Mouse (Mus musculus): ENCODE results near the gene Ripply3. TPM values are rescaled to one million over a fixed set of nuclear protein-coding genes. Genes with fewer than 3 reads are reported as not detected.
A peak's percentile ranks its signal among the peaks of the same experiment; 100 is the strongest.

Ripply3 gene
- polyA plus RNA-seq, 1 experiment from 2014 or later, result 2.3 TPM

GRCm38 (mm10) chr16:94347080-94347731, 19.0 kb downstream of the Ripply3 start:
- Histone ChIP-seq H3K27me3 (no peaks in the 10 kb centered on the region), H3K27ac (replicated peaks) (no peak overlapping the region), H3K4me2 (no peak overlapping the region), H3K9me3 (no peaks in the 10 kb centered on the region), H3K4me1 (replicated peaks) (peaks cover 9% of the 10 kb centered on the region), H3K4me3 (no peak overlapping the region), H3K9ac (no peak overlapping the region), H3K36me3 (no peaks in the 10 kb centered on the region)
- ATAC-seq (ENCODE audit: low read depth), result no peak
- WGBS, result 79% methylated on average over 7 of the region's 7 CpGs

GRCm38 (mm10) chr16:94348779-94349178, 20.6 kb downstream of the Ripply3 start:
- H3K4me2 ChIP-seq, result no peak overlapping the region
- ATAC-seq (ENCODE audit: low read depth), result no peak
- H3K27ac ChIP-seq (replicated peaks), result no peak overlapping the region
- H3K36me3 ChIP-seq, result no peaks in the 10 kb centered on the region
- no peak overlapping the region for H3K4me3 ChIP-seq
- peaks cover 9% of the 10 kb centered on the region for H3K4me1 ChIP-seq (replicated peaks)
- no peaks in the 10 kb centered on the region for H3K9me3 ChIP-seq
- 90% methylated on average over 2 of the region's 2 CpGs for WGBS
- no peak overlapping the region for H3K9ac ChIP-seq
- no peaks in the 10 kb centered on the region for H3K27me3 ChIP-seq

- Histone ChIP-seq H3K36me3 (no peaks in the 10 kb centered on the region), H3K4me3 (no peak overlapping the region), H3K27ac (replicated peaks) (no peak overlapping the region), H3K4me2 (no peak overlapping the region), H3K27me3 (no peaks in the 10 kb centered on the region), H3K4me1 (replicated peaks) (peaks cover 9% of the 10 kb centered on the region), H3K9me3 (no peaks in the 10 kb centered on the region), H3K9ac (no peak overlapping the region)
- peak; percentile 61 for ATAC-seq (ENCODE audit: low read depth)
- 66% methylated on average over 11 of the region's 11 CpGs for WGBS
These were observed 21.5 kb downstream of the Ripply3 start for GRCm38 (mm10) chr16:94349588-94350286.

GRCm38 (mm10) chr16:94350287-94350677, 22.1 kb downstream of the Ripply3 start:
- Histone ChIP-seq H3K9me3 (no peaks in the 10 kb centered on the region), H3K36me3 (no peaks in the 10 kb centered on the region), H3K27ac (replicated peaks) (no peak overlapping the region), H3K4me3 (no peak overlapping the region), H3K9ac (no peak overlapping the region), H3K4me2 (no peak overlapping the region), H3K27me3 (no peaks in the 10 kb centered on the region), H3K4me1 (replicated peaks) (peaks cover 9% of the 10 kb centered on the region)
- WGBS, result 78% methylated on average over 10 of the region's 10 CpGs
- ATAC-seq (ENCODE audit: low read depth), result no peak

GRCm38 (mm10) chr16:94354450-94354849, 26.2 kb downstream of the Ripply3 start:
- Histone ChIP-seq H3K4me3 (no peak overlapping the region), H3K4me2 (no peak overlapping the region), H3K9me3 (no peaks in the 10 kb centered on the region), H3K9ac (no peak overlapping the region), H3K27ac (replicated peaks) (no peak overlapping the region), H3K4me1 (replicated peaks) (peaks cover 9% of the 10 kb centered on the region), H3K36me3 (no peaks in the 10 kb centered on the region), H3K27me3 (no peaks in the 10 kb centered on the region)
- WGBS, result 43% methylated on average over 9 of the region's 9 CpGs
- ATAC-seq (ENCODE audit: low read depth), result no peak

GRCm38 (mm10) chr16:94356046-94356445, 27.8 kb downstream of the Ripply3 start:
- Histone ChIP-seq H3K36me3 (no peaks in the 10 kb centered on the region), H3K27ac (replicated peaks) (no peak overlapping the region), H3K4me2 (no peak overlapping the region), H3K9ac (no peak overlapping the region), H3K27me3 (no peaks in the 10 kb centered on the region), H3K4me1 (replicated peaks) (no peaks in the 10 kb centered on the region; the same call in 1 of the 2 replicates), H3K9me3 (no peaks in the 10 kb centered on the region), H3K4me3 (no peak overlapping the region)
- 79% methylated on average over 7 of the region's 7 CpGs for WGBS
- no peak for ATAC-seq (ENCODE audit: low read depth)

- H3K4me1 ChIP-seq (replicated peaks), result peaks cover 2% of the 10 kb centered on the region
- no peak overlapping the region for H3K4me2 ChIP-seq
- WGBS, result 79% methylated on average over 11 of the region's 11 CpGs
- H3K27me3 ChIP-seq, result no peaks in the 10 kb centered on the region
- no peak overlapping the region for H3K9ac ChIP-seq
- no peak overlapping the region for H3K27ac ChIP-seq (replicated peaks)
- H3K36me3 ChIP-seq, result no peaks in the 10 kb centered on the region
- H3K9me3 ChIP-seq, result no peaks in the 10 kb centered on the region
- H3K4me3 ChIP-seq, result no peak overlapping the region
- ATAC-seq (ENCODE audit: low read depth), result no peak
These were observed 28.7 kb downstream of the Ripply3 start for GRCm38 (mm10) chr16:94356776-94357494.

- no peaks in the 10 kb centered on the region for H3K27me3 ChIP-seq
- no peaks in the 10 kb centered on the region for H3K9me3 ChIP-seq
- WGBS, result 77% methylated on average over 3 of the region's 3 CpGs
- peaks cover 9% of the 10 kb centered on the region for H3K4me1 ChIP-seq (replicated peaks)
- no peak overlapping the region for H3K9ac ChIP-seq
- H3K36me3 ChIP-seq, result no peaks in the 10 kb centered on the region
- ATAC-seq (ENCODE audit: low read depth), result no peak
- no peak overlapping the region for H3K27ac ChIP-seq (replicated peaks)
- no peak overlapping the region for H3K4me3 ChIP-seq
- no peak overlapping the region for H3K4me2 ChIP-seq
These were observed 29.9 kb downstream of the Ripply3 start for GRCm38 (mm10) chr16:94358091-94358490.

GRCm38 (mm10) chr16:94360578-94361350, 32.5 kb downstream of the Ripply3 start:
- no peak for ATAC-seq (ENCODE audit: low read depth)
- peaks cover 9% of the 10 kb centered on the region for H3K4me1 ChIP-seq (replicated peaks)
- no peaks in the 10 kb centered on the region for H3K27me3 ChIP-seq
- H3K4me2 ChIP-seq, result no peak overlapping the region
- H3K4me3 ChIP-seq, result no peak overlapping the region
- H3K27ac ChIP-seq (replicated peaks), result no peak overlapping the region
- no peak overlapping the region for H3K9ac ChIP-seq
- WGBS, result 89% methylated on average over 13 of the region's 13 CpGs
- H3K9me3 ChIP-seq, result no peaks in the 10 kb centered on the region
- peaks cover 10% of the 10 kb centered on the region; the same call in 1 of the 2 replicates for H3K36me3 ChIP-seq

- H3K9me3 ChIP-seq, result no peaks in the 10 kb centered on the region
- H3K27me3 ChIP-seq, result no peaks in the 10 kb centered on the region
- H3K27ac ChIP-seq (replicated peaks), result peak overlapping the region; percentile 38; the same call in 1 of the 2 replicates
- H3K4me3 ChIP-seq, result no peak overlapping the region
- peaks cover 9% of the 10 kb centered on the region for H3K4me1 ChIP-seq (replicated peaks)
- peak overlapping the region; percentile 43; the same call in 1 of the 2 replicates for H3K9ac ChIP-seq
- H3K4me2 ChIP-seq, result no peak overlapping the region
- ATAC-seq (ENCODE audit: low read depth), result peak; percentile 88
- peaks cover 15% of the 10 kb centered on the region; the same call in 1 of the 2 replicates for H3K36me3 ChIP-seq
- WGBS, result 45% methylated on average over 10 of the region's 10 CpGs
These were observed 34.1 kb downstream of the Ripply3 start for GRCm38 (mm10) chr16:94362174-94362873.

- H3K4me3 ChIP-seq, result no peak overlapping the region
- H3K9ac ChIP-seq, result no peak overlapping the region
- no peaks in the 10 kb centered on the region for H3K27me3 ChIP-seq
- no peak overlapping the region for H3K27ac ChIP-seq (replicated peaks)
- ATAC-seq (ENCODE audit: low read depth), result no peak
- H3K36me3 ChIP-seq, result peaks cover 15% of the 10 kb centered on the region; the same call in 1 of the 2 replicates
- no peaks in the 10 kb centered on the region for H3K9me3 ChIP-seq
- 89% methylated on average over 4 of the region's 4 CpGs for WGBS
- no peak overlapping the region for H3K4me2 ChIP-seq
- H3K4me1 ChIP-seq (replicated peaks), result peaks cover 16% of the 10 kb centered on the region
These were observed 35.6 kb downstream of the Ripply3 start for GRCm38 (mm10) chr16:94363814-94364213.

Data from neural tube, embryonic 13.5 days (tissue).